Mouse (Mus musculus) cortical plate, adult 2 months (tissue): ENCODE measurements around the gene Gm13283.
"Not testable (repeated sequence)": the region's sequence is repeated elsewhere in the genome, so short reads cannot be mapped to it uniquely, and the experiment has no call there.

ENCODE experiments used
- CTCF ChIP-seq: fragments of 200-500 bp; IDR thresholded peaks from 2 replicates; pipeline ENCODE4 v1.5.1; 2011; ENCODE audit warnings: mild to moderate bottlenecking, control low read depth, low read length; ENCODE audit not compliant: insufficient read depth; ENCODE audit errors: extremely low read depth
- POLR2A ChIP-seq: fragments of 200-500 bp; IDR thresholded peaks from 2 replicates; pipeline ENCODE4 v1.6.1; 2011; ENCODE audit warnings: mild to moderate bottlenecking, low read length, control low read depth; ENCODE audit not compliant: insufficient read depth; ENCODE audit errors: extremely low read depth

DNA sequence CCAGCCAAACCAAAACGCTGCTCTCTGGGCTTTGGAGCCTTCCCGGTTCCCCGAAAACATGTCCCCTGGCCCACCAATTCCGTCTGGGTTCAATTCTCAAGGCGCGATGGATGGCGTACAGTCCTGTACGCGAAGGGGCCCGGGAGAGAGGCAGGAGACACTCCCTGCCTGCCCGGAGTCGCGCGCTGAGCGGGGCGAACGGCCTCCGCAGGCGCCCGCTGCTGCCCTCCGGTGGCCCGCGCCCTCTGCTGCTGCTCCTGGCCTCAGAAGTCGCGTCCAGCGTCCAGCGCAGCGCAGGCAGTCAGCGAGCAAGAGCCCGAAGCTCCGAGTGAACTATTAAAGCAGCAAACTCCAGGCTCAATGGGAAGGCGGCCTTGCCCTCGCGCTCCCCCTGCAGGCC is 45.8 kb downstream of the Gm13283 start:
- TF ChIP-seq POLR2A, CTCF: not testable (repeated sequence)
